Mouse (Mus musculus) embryo, embryonic 11 days (tissue): ENCODE results near the gene Nr2c2.

ENCODE experiments used
- DNase-seq: peaks from one replicate; pipeline ENCODE4 v3.0.0-alpha.2; 2015

Nr2c2 gene

GRCm38 (mm10) chr6:92131456-92131855, 40.3 kb downstream of the Nr2c2 start:
- no peak for DNase-seq

- no peak for DNase-seq
Measured at GRCm38 (mm10) chr6:92132021-92132911, 41.1 kb downstream of the Nr2c2 start.

- DNase-seq = no peak
Measured at GRCm38 (mm10) chr6:92133617-92134016, 42.4 kb downstream of the Nr2c2 start.

GRCm38 (mm10) chr6:92136356-92136755, 45.2 kb downstream of the Nr2c2 start:
- DNase-seq = no peak

- DNase-seq = no peak
Measured at GRCm38 (mm10) chr6:92145881-92146280, 54.7 kb downstream of the Nr2c2 start.

GRCm38 (mm10) chr6:92153774-92154173, 62.6 kb downstream of the Nr2c2 start:
- no peak for DNase-seq

- DNase-seq = no peak
Measured at GRCm38 (mm10) chr6:92158801-92159200, 67.6 kb downstream of the Nr2c2 start.

- DNase-seq = no peak
Measured at GRCm38 (mm10) chr6:92162724-92163123, 71.5 kb downstream of the Nr2c2 start.

- DNase-seq = no peak
Measured at GRCm38 (mm10) chr6:92176450-92176849, 85.3 kb downstream of the Nr2c2 start.

GRCm38 (mm10) chr6:92183621-92184131, 92.5 kb downstream of the Nr2c2 start, which contains the start of gene Mrps25:
Gene Mrps25 (minus strand): TSS chr6:92184033.
- peak; percentile 92 for DNase-seq

GRCm38 (mm10) chr6:92184178-92184577, 93.0 kb downstream of the Nr2c2 start:
- peak; percentile 34 for DNase-seq

- no peak for DNase-seq
Measured at GRCm38 (mm10) chr6:92199414-92199813, 108.2 kb downstream of the Nr2c2 start.

GRCm38 (mm10) chr6:92214055-92214772, 123.0 kb downstream of the Nr2c2 start:
- no peak for DNase-seq

- DNase-seq = peak; percentile 96
Measured at GRCm38 (mm10) chr6:92214773-92215449, 123.7 kb downstream of the Nr2c2 start, which contains the start of gene Rbsn. Gene Rbsn (minus strand): TSS chr6:92214925.

- peak; percentile 63 for DNase-seq
Measured at GRCm38 (mm10) chr6:92219445-92219844, 128.3 kb downstream of the Nr2c2 start.

- no peak for DNase-seq
Measured at GRCm38 (mm10) chr6:92221604-92222003, 130.4 kb downstream of the Nr2c2 start.

GRCm38 (mm10) chr6:92222021-92222420, 130.8 kb downstream of the Nr2c2 start:
- no peak for DNase-seq
